Mouse (Mus musculus) CH12.LX (cell line): ENCODE data around the gene Stk24.

Source experiments
- CTCF ChIP-seq, 2 experiments: IDR thresholded peaks in 1 of 2; conservative IDR thresholded peaks in 1 of 2; 2 replicates each; pipeline ENCODE4 v1.5.1; 2011 to 2012; ENCODE audit warnings: low read depth in 2 of 2, low read length in 2 of 2, improper control_type of control experiment in 1 of 2, inconsistent platforms in 1 of 2, mild to moderate bottlenecking in 1 of 2, moderate library complexity in 1 of 2
- EP300 ChIP-seq: IDR thresholded peaks from 2 replicates; pipeline ENCODE4 v1.6.1; 2011; ENCODE audit warnings: low read length, improper control_type of control experiment
- GABPA ChIP-seq: IDR thresholded peaks from 2 replicates; pipeline ENCODE4 v1.6.1; 2012; ENCODE audit warnings: low read depth, low read length, improper control_type of control experiment, inconsistent platforms; ENCODE audit not compliant: insufficient replicate concordance
- HCFC1 ChIP-seq: IDR thresholded peaks from 2 replicates; pipeline ENCODE4 v1.6.1; 2012; ENCODE audit warnings: low read depth, mild to moderate bottlenecking, inconsistent platforms, low read length, improper control_type of control experiment
- MAZ ChIP-seq: IDR thresholded peaks from 2 replicates; pipeline ENCODE4 v1.6.1; 2012; ENCODE audit warnings: low read depth, mild to moderate bottlenecking, inconsistent platforms, low read length, improper control_type of control experiment, moderate library complexity
- MEF2A ChIP-seq: IDR thresholded peaks from 2 replicates; pipeline ENCODE4 v1.6.1; 2014; ENCODE audit warnings: low read depth, mild to moderate bottlenecking, inconsistent platforms, low read length, improper control_type of control experiment, borderline replicate concordance
- NRF1 ChIP-seq: IDR thresholded peaks from 2 replicates; pipeline ENCODE4 v1.6.1; 2014; ENCODE audit warnings: low read depth, mild to moderate bottlenecking, inconsistent platforms, low read length, improper control_type of control experiment, moderate library complexity
- POLR2A ChIP-seq: IDR thresholded peaks from 2 replicates; pipeline ENCODE4 v1.6.1; 2011; ENCODE audit warnings: low read depth, mild to moderate bottlenecking, improper control_type of control experiment, low read length
- SMC3 ChIP-seq: IDR thresholded peaks from 2 replicates; pipeline ENCODE4 v1.6.1; 2011; ENCODE audit warnings: low read depth, low read length, improper control_type of control experiment
- TCF12 ChIP-seq: IDR thresholded peaks from 2 replicates; pipeline ENCODE4 v1.6.1; 2014; ENCODE audit warnings: low read depth, mild to moderate bottlenecking, inconsistent platforms, low read length, improper control_type of control experiment
- USF1 ChIP-seq: IDR thresholded peaks from 2 replicates; pipeline ENCODE4 v1.6.1; 2014; ENCODE audit warnings: low read depth, mild to moderate bottlenecking, inconsistent platforms, low read length, improper control_type of control experiment

GRCm38 (mm10) chr14:121428148-121428547, 48.3 kb upstream of the Stk24 start:
- TF ChIP-seq MEF2A (no peak), SMC3 (no peak), MAZ (no peak), NRF1 (no peak), EP300 (no peak), HCFC1 (no peak), USF1 (no peak), TCF12 (no peak), GABPA (no peak), CTCF (conservative IDR thresholded peaks at IDR 0.05 in 1 of 2, IDR thresholded peaks at IDR 0.05 in 1 of 2; ENCODE audit: low read depth in 2 of 2, low read length in 2 of 2) (no peak), POLR2A (no peak)
